Mouse (Mus musculus) urinary bladder, adult 18-20 months (tissue): ENCODE results near the gene Ubac2.

Experiments
- DNase-seq, 2 experiments: peaks; one replicate each; pipeline ENCODE4 v3.0.0; 2022; ENCODE audit warnings: low spot score in 2 of 2, mixed read lengths in 2 of 2

The Ubac2 gene

DNA sequence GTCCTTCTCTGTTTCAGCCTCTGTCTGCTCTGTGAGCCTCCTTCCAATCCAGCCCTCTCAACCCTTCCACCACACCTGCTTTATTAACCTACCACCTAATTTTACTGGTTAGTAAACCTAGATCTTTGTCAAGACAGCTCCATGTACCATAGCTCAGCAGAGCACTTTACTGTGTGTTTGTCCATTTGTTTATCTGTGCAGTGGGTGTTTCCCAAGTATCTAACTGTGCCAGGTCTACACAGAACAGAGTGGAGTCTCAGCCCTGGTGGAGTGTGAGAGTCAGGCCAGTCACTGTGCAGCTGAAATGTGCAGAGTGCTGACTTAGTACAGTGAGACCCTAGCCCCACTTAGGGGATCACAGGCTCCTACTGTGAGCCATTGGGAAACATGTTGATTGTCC, 125.4 kb downstream of the Ubac2 start:
- DNase-seq = no peak

DNA sequence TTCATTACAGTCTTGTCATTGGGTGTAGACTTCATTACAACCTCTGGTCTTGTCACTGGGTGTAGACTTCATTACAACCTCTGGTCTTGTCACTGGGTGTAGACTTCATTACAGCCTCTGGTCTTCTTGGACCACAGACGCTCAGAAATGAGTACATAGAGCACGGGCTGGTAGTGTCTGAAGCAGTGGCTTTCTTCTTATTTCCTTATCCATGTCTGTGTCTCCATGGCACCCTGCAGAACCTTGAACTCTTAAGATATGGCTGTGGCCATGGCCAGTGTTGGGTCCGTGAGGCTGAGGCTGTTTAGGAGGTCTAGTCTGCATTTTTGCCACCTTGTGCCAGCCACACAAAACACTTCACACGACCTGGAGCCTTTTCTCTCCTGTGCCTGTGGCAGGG, 129.8 kb downstream of the Ubac2 start:
- no peak for DNase-seq

DNA sequence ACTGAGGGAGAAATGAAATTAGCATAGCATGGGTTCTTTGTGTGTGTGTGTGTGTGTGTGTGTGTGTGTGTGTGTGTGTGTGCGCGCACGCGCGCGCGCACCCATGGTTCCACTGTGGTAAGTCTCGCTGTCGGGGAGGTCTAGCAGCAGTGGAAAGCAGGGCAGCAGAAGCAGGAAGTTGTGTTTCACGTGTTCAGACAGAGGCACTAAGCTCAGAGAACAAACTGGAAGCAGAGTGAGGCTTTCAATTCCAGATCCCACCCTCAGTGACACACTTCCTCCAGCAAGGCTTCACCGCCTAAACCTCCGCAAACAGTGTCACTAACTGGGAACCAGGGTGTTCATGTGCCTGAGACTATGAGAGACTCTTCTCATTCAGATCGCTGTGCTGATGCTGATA, 131.1 kb downstream of the Ubac2 start:
- DNase-seq = peak in 1 of 2 experiments; percentile 6

DNA sequence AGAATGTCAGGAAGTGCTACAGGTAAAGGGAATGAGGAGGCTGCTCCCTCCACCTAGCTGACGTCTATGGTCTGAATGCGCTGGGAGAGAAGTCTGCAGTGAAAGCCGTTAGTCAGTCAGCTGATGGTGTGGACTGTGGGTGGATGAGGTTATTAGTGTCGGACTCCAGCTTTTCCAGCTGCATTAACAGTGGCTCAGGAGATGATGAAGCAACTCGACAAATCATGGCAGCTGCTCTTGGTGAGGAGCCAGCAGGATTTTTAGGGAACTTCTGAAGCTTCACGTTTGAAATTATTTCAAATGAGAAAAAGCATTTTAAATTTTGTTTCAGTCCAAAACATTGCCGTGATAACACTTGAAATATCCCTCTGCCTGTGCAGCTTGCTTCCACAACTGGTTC, 131.9 kb downstream of the Ubac2 start:
- DNase-seq = no peak

DNA sequence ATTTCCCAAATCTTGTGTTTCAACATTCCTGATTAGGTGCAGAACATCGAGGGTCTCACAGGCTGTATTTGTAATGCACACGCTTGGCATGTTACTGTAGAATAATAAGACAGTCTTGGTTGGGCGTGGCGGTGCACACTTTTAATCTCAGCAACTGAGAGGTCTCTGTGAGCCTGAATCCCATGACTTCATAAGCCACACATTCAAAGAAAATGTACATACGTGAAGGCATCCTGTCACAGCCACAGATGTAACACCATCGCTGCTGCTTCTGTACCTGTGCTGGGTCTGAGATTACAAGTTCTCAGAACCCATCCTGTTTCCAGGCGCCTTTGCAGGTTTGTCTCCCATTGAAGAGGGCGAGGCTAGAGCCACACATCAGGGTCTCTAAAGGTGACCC, 133.3 kb downstream of the Ubac2 start:
- DNase-seq = no peak

DNA sequence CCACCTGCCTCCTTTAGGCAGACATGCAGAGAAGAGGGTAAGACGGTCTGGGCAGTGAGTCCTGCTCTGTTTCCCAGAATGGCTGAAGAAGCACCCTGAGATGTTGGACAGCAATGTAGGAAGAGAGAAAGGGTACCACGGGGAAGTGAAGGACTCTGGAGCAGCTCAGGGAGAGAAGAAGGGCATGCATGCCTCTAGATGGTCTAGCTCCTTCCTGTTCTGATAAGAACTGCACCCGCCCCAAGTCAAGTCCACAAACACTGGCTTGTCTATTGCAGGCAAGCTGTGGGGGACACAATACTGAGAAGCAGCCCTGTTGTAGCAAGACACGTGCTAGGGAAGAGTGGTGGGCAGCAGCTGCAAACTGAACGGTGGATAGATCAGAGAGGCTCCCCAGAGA, 133.8 kb downstream of the Ubac2 start:
- no peak for DNase-seq

DNA sequence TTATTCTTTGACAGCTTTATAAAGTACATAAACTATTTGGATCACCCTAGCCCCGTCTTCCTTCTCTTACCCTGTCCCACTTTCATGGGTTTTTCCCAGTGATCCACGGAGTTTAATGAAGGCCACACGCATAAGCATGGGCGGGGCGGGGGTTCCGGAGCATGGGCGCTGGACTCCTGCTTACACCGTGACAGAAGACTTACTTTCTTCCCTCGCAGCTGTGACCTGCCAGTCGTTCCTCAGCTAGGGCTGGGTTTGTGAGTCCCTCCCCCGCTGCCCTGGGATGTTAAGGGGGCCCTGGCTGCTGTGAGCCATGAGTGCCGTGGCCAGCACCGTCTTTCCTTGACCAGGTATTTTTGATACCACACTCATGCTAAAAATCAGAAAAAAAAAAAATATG, 134.4 kb downstream of the Ubac2 start:
- DNase-seq = no peak

DNA sequence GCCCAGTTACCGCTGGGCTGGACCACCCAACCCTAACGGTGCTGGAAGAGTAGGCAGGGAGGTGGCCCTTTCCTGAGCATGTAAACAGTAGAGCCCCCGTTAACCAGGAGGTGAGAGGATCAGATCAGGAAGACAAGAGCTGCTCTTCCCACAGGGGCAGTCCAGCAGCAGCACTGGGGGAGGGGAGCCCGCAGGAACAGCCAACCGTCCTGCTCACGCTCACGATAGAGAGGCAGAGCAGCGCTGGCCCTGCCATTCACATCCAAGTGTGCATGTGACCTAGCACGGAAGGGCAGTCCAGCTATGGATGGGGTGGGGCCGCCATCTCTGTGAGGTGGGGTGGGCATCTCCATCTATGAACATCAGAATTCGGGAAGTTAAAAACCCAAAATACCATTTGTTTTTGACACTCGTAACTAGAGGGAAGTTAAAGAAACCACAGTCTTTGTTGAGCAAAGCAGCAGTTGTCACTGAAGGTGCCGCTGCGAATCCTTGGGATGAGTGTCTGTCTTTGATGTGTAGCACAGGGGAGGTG, 135.1 kb downstream of the Ubac2 start:
- DNase-seq = peak in 1 of 2 experiments; percentile 3

DNA sequence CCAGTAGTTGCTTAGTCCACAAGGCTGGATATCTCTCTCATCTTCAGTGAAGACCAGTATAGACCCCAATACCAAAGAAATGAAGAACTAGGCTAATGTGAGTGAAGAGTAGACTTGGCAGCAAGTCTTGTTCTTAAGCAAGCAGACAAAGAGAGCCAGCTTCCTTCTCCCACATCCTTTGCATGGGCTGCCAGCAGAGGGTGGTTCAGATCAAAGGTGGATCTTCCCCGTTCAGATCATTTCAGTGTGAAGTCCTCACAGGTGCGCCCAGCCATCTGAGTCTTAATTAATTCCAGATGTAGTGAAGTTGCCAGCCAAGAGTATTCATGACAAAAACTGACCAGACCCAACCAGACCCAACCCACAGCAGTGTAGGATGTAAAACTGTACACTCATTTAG, 139.5 kb downstream of the Ubac2 start:
- DNase-seq = no peak

DNA sequence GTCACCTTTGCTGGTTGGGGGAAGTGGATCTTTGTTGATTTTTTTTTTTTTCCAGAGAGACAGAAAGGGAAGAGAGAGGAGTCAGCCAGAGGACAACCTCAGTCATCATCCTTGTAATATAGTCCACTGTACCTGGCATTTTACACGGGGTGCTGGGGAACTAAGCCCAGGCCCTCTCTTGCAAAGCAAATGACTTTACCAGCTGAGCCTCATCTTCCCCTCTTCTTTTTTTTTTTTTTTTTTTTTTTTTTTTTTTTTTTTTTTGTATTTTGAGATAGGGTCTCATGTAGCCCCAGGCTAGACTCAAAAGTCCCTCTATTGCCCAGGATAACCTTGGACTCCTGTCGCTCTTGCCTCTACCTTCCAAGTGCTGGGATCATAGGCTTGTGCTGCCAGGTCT, 141.0 kb downstream of the Ubac2 start:
- DNase-seq = no peak

DNA sequence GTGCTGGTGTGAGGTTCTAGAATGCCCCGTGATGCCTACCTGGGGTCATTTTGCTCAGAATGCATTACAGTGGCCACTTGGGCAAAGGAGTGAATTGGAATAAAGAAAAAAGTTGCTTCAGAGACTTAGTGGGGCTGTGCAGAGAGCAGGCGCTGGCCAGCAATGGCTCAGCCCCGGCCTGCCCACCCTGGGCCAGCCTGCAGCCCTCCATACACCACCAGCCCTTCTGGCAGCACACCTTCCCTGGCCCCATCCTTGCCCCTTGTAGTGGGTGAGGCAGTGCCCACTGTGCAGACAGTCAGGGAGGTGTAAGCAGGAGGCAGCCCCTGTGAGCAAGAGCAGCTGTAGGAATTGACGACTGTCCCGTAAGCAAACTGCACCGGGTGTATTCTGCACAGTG, 142.1 kb downstream of the Ubac2 start:
- no peak for DNase-seq

DNA sequence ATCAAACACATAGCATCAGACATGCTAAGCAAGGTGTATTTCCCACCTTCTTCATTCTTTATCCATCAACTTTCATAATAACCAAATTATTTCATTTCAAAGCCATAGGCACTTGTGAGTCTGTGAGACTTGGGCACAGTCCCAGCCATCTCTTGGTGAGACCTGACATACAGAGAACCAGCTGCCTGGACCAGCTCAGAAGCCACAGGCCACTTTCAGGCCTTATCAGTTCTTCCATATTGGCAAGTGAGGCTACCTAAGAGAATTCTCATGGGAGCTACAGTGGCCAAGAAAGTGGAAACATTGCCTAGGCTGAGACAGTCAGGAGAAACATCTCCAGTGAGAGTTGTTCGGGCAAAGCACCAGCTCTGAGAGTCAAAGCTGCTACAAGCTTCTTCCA, 144.6 kb downstream of the Ubac2 start:
- no peak for DNase-seq

DNA sequence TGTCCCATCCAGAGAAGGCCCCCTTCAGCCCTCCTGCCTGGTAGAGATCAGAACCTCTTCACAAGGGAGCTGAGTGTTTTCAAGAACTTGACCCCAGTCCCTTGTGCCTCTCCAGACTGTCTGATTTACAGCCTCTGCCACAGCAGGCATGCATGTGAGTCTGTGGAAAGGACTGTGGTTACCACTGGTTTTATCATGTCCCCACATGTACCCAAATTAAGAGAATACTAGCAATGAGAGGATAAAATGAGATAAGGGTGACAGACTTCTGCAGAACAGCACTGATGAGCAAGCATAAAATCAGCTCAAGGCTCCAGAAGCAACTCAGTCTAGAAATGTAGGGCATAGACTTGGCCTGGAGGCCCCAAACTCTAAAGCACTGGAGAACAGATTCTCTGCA, 145.5 kb downstream of the Ubac2 start:
- no peak for DNase-seq

DNA sequence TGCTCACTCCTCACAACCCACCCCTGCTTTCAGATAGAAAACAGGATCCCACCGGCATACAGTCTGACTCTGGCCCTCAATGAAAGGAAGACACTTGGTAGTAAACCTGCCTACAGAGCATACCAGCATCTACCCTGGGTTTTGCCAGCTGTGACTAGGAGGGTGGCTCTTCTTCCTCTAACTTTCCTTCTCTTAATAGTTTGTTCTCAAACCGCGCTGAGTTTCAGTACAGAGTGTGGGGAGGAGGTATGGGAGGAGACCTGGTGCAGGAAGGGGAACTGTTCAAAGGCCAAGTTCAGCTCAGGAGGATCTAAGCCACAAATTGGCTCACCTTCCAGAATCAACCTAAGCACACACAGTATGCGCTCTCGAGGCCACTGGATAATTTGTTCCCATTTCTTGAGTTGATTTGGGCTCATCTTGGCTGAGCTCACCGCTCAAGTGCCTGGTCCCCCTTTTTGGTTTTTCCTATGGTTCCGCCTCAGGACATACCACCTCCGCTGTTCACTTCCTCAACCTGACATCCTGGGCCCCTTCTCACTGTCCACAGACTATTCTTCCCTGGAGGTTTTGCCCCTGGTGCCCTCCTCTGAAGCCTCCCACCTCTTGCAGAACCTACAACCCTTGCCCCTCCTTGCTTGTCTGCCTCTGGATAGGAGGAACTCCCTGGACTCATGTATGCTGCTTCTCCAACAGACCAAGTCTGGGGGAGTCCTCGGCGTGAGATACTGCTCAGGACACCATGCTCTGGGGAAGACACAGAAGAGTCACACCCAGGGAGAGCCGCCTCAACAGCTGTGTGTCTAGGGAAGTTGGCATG, 150.7 kb downstream of the Ubac2 start:
- no peak for DNase-seq

DNA sequence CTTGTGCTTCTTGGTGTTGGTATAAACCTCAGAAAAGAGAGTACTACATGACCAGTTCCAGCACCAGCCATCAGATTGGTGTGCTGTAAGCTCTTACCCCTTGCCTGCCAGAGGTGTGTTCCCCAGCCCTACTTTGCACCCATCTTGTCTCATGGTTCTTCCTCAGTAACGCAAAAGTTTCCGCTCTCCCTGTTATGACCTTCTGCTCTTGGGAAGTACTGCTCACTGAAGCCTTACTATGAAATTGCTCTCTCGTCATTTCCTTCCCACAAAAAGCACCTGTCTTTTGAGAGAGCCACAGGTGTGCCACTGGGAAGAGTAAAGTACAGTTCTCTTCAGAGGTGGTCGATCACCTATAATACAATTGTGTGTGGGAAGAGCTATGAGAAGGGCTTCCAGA, 151.4 kb downstream of the Ubac2 start:
- no peak for DNase-seq

DNA sequence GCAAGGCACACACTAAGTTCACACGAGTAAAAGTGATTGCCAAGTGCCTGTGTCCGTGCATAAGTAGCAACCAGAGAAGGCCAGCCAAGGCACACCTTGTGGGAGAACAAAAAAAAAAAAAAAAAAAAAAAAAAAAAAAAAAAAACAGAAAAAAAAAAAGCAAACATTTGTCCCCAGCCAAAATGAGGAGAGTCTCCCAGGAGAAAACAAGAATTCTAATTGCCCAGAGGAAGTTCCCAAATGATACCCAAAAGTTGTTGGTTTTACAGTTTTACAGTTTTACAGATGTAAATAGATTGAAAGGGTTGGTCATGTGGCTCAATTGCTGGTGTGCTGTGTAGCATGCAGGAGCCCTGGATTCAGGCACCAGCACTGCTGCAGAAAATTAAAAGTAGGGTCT, 153.6 kb downstream of the Ubac2 start:
- no peak for DNase-seq

DNA sequence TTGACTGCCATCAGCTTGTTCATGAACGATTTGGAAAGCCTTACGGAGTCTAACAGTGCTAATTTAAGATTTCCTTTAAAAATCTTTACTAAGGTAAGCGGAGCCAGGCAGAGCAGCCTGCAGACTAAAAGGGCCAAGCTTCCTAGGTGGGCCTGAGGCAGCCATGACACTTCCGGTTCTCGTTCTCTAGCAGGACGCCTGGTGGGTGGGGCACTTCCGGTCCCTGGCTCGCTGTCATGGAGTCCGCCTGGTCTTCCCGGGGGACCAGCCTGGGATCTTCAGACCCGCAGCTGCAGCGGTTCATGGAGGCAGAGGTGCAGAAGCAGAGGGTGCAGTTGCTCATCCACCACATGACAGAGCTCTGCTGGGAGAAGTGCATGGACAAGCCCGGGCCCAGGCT, 156.0 kb downstream of the Ubac2 start, which contains the start of gene Timm8a2:
Gene Timm8a2, plus strand, starts transcription at position 224 of the 400 bp plus-strand sequence.
- no peak for DNase-seq

DNA sequence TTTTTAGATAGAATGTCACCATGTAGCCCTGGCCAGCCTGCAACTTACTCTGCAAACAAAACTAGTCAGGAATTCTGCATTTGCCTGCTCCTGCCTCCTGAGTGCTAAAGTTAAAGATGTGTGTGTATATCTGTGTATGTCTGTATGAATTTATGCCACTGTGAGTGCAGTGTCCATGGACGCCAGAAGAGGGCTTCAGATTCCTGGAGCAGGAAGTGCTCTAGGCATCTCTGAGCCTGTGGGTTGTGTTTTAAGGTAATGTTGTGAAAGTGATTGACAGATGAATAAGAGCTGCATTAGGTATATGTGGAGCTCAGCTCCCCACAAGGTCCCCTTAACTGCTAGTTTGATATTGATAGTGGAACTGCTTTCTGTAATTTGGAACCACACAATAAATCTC, 156.8 kb downstream of the Ubac2 start:
- no peak for DNase-seq

DNA sequence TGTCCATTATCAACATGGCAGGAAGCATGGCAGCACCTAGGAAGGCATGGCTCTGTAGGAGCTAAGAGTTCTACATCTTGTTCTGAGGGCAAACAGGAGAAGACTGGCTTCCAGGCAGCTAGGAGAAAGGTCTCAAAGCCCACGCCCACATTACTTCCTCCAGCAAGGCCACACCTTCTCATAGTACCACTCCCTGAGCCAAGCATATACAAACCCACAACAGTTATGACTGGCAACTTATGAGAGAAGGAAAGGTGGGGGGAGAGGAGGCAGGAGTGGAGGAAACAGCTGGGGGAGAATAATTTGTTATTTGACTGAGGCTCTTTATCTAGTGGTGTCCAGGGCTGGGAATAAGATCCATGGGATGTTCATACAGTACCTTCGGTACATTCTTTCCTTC, 157.4 kb downstream of the Ubac2 start:
- no peak for DNase-seq

DNA sequence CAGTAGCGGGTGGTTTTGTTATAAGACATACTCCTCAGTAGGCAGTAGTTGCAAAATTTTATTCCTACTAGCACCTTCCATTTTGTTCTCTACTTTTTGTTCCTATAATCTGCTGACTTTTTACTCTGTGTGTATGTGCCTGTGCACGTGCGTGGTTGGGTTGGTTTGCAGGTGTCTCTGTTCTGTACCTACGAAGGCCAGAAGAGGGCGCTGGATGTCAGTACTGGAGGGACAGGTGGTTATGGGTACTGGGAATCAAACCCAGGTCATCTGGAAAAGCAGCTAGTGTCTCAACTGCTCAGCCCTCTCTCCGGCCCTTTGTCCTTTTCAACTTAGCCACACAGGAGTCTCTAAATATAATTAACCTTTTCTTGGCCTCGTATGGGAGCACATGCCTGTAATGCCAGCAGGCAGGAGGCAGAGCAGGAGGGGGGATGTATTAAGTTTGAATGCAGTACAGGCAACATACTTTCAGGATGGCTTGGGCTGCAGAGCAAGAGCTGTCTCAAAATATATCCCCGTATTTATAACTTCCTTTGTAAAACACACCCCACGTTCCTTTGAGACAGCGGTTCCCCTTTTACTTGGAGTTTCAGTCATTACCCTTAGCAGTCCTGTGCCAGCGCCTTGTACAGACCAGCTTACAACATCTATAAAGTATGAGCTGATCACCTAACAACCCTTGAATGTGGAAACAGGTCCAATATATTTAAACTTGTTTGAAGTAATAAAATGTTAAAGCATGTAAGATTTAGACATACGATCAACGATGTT, 160.6 kb downstream of the Ubac2 start:
- no peak for DNase-seq

DNA sequence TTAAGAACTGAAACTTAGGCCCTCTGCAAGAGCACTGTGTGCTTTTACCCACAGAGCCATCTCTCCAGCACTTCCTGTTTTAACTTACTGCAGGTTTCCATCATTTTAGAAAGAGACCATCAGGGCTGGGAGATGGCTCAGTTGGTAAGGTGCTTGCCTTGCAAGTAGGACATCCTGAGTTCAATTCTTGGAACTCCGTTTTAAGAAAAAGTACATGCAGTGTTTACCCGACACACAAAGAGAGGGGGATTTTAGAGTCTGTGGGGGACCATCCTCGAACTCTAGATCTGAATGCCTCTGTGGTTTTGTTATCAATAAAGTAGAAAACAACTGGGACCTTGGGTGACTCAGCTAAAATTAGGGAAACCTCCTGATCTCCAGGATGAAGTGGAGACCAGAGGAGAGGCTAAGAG, 163.0 kb downstream of the Ubac2 start:
- no peak for DNase-seq

DNA sequence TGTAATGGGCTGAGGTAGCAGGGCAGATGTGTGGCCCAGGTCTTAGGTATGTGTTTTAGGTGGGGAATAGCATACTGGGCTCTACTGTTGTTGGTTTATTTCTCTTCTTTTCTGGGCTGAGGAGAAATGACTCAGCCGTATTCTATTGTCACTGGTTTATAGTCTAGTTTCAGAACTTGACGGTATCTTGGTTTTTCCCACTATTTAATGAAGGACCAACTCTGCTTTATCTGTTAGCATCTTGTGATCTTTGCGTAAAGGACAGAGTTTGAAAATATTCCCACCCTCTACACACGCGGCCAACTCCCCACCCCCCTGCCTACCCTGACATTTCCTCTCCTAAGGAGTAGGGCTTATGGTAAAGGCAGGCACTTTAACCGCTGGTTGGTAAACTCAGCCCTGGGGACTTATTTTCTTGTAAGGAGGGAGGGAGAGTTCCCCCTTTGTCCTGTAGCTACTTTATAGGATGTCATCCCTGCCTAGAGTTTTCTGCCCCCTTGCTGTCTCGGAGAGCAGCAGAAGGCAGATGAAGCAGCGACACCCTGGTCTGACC, 163.8 kb downstream of the Ubac2 start:
- DNase-seq = no peak

DNA sequence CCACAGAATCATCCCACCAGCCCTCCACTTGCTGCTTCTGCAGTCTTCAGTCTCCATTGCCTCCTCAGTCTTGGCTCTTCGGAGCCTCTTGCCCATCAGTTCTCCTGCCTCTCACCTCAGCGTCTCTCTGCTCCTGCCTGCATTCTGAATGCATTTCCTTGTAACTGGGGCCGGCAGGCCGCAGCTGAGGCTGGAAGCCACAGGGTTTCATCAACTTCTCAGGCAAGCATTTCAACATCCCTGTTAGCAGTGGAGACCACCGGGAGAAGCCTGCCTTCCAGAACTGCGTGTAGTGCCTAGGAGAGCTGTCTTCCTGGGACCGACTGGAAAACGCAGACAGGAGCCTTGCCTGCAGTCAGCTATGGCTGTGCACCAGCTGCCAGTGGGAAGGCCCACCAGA, 169.4 kb downstream of the Ubac2 start:
- DNase-seq = no peak
